Mouse (Mus musculus): ENCODE results near the gene Heatr4. TPM values are rescaled to one million over a fixed set of nuclear protein-coding genes. Genes with fewer than 3 reads are reported as not detected.

The Heatr4 gene
- polyA plus RNA-seq, 1 experiment from 2014 or later, result not detected

Other genes starting within 250 kb of the Heatr4 start
- gene Papln, start 221.2 kb downstream of the Heatr4 start, polyA plus RNA-seq (2015; fragmentation: Nextera tagmentation; extraction: Ambion mirVana), result 0.15 and 0.20 TPM in 2 replicates
- gene Numb, start 62.9 kb downstream of the Heatr4 start, polyA plus RNA-seq (2015; fragmentation: Nextera tagmentation; extraction: Ambion mirVana), result 16.4 and 18.6 TPM in 2 replicates
- 13.0 and 13.7 TPM in 2 replicates for gene Riox1, start 34.2 kb downstream of the Heatr4 start, polyA plus RNA-seq (2015; fragmentation: Nextera tagmentation; extraction: Ambion mirVana)
- gene Acot2, start 3.0 kb upstream of the Heatr4 start, polyA plus RNA-seq (2015; fragmentation: Nextera tagmentation; extraction: Ambion mirVana), result 11.3 and 12.4 TPM in 2 replicates
- gene Acot1, start 24.6 kb upstream of the Heatr4 start, polyA plus RNA-seq (2015; fragmentation: Nextera tagmentation; extraction: Ambion mirVana), result 74.0 and 86.6 TPM in 2 replicates
- gene Acot4, start 53.5 kb upstream of the Heatr4 start, polyA plus RNA-seq (2015; fragmentation: Nextera tagmentation; extraction: Ambion mirVana), result 0.27 and 0.41 TPM in 2 replicates
- gene Gm49366, start 54.1 kb upstream of the Heatr4 start, polyA plus RNA-seq (2015; fragmentation: Nextera tagmentation; extraction: Ambion mirVana), result not detected in 2 replicates
- gene Acot3, start 67.3 kb upstream of the Heatr4 start, polyA plus RNA-seq (2015; fragmentation: Nextera tagmentation; extraction: Ambion mirVana), result 0.62 and 0.80 TPM in 2 replicates
- gene Acot5, start 84.5 kb upstream of the Heatr4 start, polyA plus RNA-seq (2015; fragmentation: Nextera tagmentation; extraction: Ambion mirVana), result 0.32 TPM in 1 of 2 replicates, not detected in the other
- 1.2 TPM in 2 replicates for gene Acot6, start 115.8 kb upstream of the Heatr4 start, polyA plus RNA-seq (2015; fragmentation: Nextera tagmentation; extraction: Ambion mirVana)
- gene Dnal1, start 129.5 kb upstream of the Heatr4 start, polyA plus RNA-seq (2015; fragmentation: Nextera tagmentation; extraction: Ambion mirVana), result 9.6 and 10.1 TPM in 2 replicates
- 6.0 and 6.5 TPM in 2 replicates for gene Pnma1, start 163.6 kb upstream of the Heatr4 start, polyA plus RNA-seq (2015; fragmentation: Nextera tagmentation; extraction: Ambion mirVana)
- gene Elmsan1, start 234.0 kb upstream of the Heatr4 start, polyA plus RNA-seq (2015; fragmentation: Nextera tagmentation; extraction: Ambion mirVana), result 4.3 and 5.0 TPM in 2 replicates